Mouse (Mus musculus): ENCODE measurements around the gene Prkce.

- TF ChIP-seq POLR2A (IDR thresholded peaks at IDR 0.05; ENCODE audit: low read depth, low read length) (no peak), CTCF (IDR thresholded peaks at IDR 0.05; ENCODE audit: extremely low read depth, insufficient read length, insufficient replicate concordance, low read depth, low read length) (no peak)
These were observed 69.5 kb downstream of the Prkce start for GRCm38 (mm10) chr17:86236861-86237763.

Data from small intestine, adult 2 months (tissue).